Mouse (Mus musculus) bone marrow macrophage, adult 2 months (primary cell): ENCODE results near the gene Nprl3.

Experiments
- CTCF ChIP-seq: IDR thresholded peaks from 2 replicates; pipeline ENCODE4 v1.5.1; 2012; ENCODE audit warnings: low read depth, mild to moderate bottlenecking, low read length, moderate library complexity
- POLR2A ChIP-seq: IDR thresholded peaks from 2 replicates; pipeline ENCODE4 v1.6.1; 2012; ENCODE audit warnings: mild to moderate bottlenecking, low read depth, low read length, borderline replicate concordance

DNA sequence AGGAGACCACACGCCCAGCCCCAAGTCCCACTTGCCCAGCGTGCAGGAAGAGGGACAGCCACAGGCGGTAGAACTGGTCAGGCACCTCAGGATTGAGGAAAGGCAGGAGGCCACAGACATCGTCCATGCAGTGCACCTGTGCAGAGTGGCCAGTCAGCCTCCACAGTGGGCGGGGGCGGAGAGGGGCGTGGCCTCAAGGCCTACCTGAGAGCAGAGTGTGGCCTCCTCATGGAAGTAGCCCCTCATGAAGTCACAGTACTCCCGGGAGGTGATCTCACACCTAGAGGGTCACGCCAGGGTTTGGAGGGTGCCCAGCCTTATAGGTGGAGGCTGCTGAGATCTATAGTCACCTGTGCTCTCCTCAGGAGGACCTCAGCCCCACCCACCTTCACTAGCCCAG is 56.9 kb downstream of the Nprl3 start:
- no peak for TF ChIP-seq POLR2A
- no peak for TF ChIP-seq CTCF
